Mouse (Mus musculus): ENCODE results near the gene Ctdsp2.

DNA sequence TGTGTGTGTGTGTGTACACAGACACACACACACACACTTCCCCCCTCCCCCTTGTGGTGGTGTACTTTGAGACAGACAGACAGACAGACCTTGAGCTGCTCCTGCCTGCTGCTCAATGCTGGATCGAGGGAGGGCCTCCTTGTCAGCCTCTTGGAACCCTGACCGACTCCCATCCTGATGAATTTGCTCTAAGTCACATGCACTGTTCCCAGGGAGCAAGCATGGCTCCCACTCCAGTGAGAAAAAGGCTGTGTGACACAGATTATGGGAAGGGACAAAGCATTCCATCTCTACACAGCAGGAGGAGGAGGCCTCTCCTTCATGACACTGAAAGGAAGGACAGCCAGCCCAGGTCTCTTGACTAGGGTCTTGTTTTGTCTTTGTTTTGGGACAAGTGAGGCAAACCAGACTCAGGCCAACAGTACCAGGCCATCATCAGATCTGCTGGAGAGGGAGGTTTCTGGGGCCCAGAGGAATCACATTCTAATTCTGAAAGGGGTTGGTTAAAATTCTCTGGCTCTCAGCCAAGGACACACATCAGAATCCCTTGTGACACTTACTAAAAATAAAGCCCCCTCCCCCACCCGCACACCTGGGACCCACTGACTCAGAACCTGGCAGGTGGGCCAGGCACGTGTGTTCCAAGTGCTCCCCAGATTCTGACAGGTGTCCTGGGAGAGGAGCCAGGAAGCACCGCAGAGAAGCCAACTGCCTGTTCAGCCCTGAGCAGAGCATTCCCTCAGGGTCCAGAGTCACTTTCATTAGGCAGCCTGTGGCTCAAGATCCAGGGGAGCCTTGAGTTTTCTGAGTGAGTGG is 5.9 kb downstream of the Ctdsp2 start:
- TF ChIP-seq CTCF (IDR thresholded peaks at IDR 0.05; ENCODE audit: control insufficient read depth, insufficient read depth, insufficient read length), result no peak
- no peak for TF ChIP-seq CEBPB (IDR thresholded peaks at IDR 0.05; ENCODE audit: low read depth)
- TF ChIP-seq MYOG (IDR thresholded peaks at IDR 0.05; ENCODE audit: control insufficient read depth, extremely low read depth, insufficient read length), result no peak
- no peak for TF ChIP-seq USF1 (IDR thresholded peaks at IDR 0.05; ENCODE audit: low read depth)
- TF ChIP-seq FOSL1 (IDR thresholded peaks at IDR 0.05; ENCODE audit: insufficient read depth, low read length, poor library complexity, severe bottlenecking), result no peak
